In genomic region chr7:110941116-110941521, GRCm38 (mm10) we compare ENCODE assay signal across 13 mouse cellular contexts. TPM values are rescaled to one million over a fixed set of nuclear protein-coding genes. Genes with fewer than 3 reads are reported as not detected.
DNase-seq lines count a peak whose midpoint lies in the region; ATAC-seq and TF ChIP-seq lines count a peak whose summit lies in the region.
"Had no signal": no experiment of that assay in that cellular context is flagged by ENCODE, and none has a peak within 500 bp of the region (broad histone marks: within the 10 kb centered on the region; RNA-seq: fewer than 3 reads in every experiment).

No protein-coding gene starts in this region.

- H3K9ac ChIP-seq in heart, postnatal 0 days (replicated peaks; ENCODE audit: low read depth, low read length): no peak overlapping the region
- H3K9ac ChIP-seq in MEL (ENCODE audit: control insufficient read depth, low read depth, low read length, poor library complexity, severe bottlenecking): peak overlapping the region; percentile 56
- H3K9ac ChIP-seq in liver, postnatal 0 days (replicated peaks): no peak overlapping the region; the same call in 1 of the 2 replicates
- H3K9ac ChIP-seq: hindbrain, embryonic 15.5 days had no signal

- no peak for TF ChIP-seq EP300 in heart, postnatal 0 days (IDR thresholded peaks at IDR 0.05; ENCODE audit: low read depth)
- TF ChIP-seq EP300 in MEL (IDR thresholded peaks at IDR 0.05; ENCODE audit: low read depth in 1 of 2, low read length in 2 of 2): peak; percentile 71 to 80; a peak in 3 of 4 replicates
- no peak for TF ChIP-seq EP300 in liver, postnatal 0 days (IDR thresholded peaks at IDR 0.05; ENCODE audit: low read depth)

- TF ChIP-seq CTCF in heart, postnatal 0 days (IDR thresholded peaks at IDR 0.05; ENCODE audit: low read depth): no peak
- no peak for TF ChIP-seq CTCF in MEL (IDR thresholded peaks at IDR 0.05 in 2 of 3, conservative IDR thresholded peaks at IDR 0.05 in 1 of 3; ENCODE audit: control insufficient read depth in 1 of 3, insufficient read depth in 1 of 3, low read depth in 2 of 3, low read length in 3 of 3, poor library complexity in 1 of 3, severe bottlenecking in 1 of 3)
- TF ChIP-seq CTCF in liver, postnatal 0 days (IDR thresholded peaks at IDR 0.05; ENCODE audit: low read depth): no peak
- TF ChIP-seq CTCF in layer of hippocampus, adult 2 months (conservative IDR thresholded peaks at IDR 0.05): no peak

- no peaks in the 10 kb centered on the region for H3K9me3 ChIP-seq in heart, postnatal 0 days (replicated peaks; ENCODE audit: control insufficient read depth, low read length)
- H3K9me3 ChIP-seq in MEL (replicated peaks; ENCODE audit: insufficient read depth, low read length): no peaks in the 10 kb centered on the region
- H3K9me3 ChIP-seq in embryonic facial prominence, embryonic 10.5 days: no peaks in the 10 kb centered on the region
- H3K9me3 ChIP-seq in liver, postnatal 0 days (ENCODE audit: low read length): no peaks in the 10 kb centered on the region
- H3K9me3 ChIP-seq: hindbrain, embryonic 15.5 days had no signal

- 27% methylated on average over 4 of the region's 4 CpGs for WGBS in heart, postnatal 0 days
- 88% methylated on average over 4 of the region's 4 CpGs for WGBS in embryonic facial prominence, embryonic 10.5 days
- 42% methylated on average over 4 of the region's 4 CpGs for WGBS in liver, postnatal 0 days (ENCODE audit: insufficient replicate concordance)

- H3K4me2 ChIP-seq in heart, postnatal 0 days (ENCODE audit: low read depth, low read length): no peak overlapping the region
- H3K4me2 ChIP-seq in liver, postnatal 0 days (ENCODE audit: low read depth, low read length): no peak overlapping the region
- H3K4me2 ChIP-seq: hindbrain, embryonic 15.5 days had no signal

- peaks cover 13% of the 10 kb centered on the region for H3K4me1 ChIP-seq in heart, postnatal 0 days (ENCODE audit: control insufficient read depth, insufficient read depth)
- peaks cover 14 to 27% of the 10 kb centered on the region in 2 experiments for H3K4me1 ChIP-seq in MEL (ENCODE audit: control insufficient read depth in 1 of 2, insufficient read depth in 2 of 2, low read length in 2 of 2)
- peaks cover 12% of the 10 kb centered on the region for H3K4me1 ChIP-seq in embryonic facial prominence, embryonic 10.5 days
- H3K4me1 ChIP-seq in liver, postnatal 0 days (ENCODE audit: insufficient read depth): peaks cover 15% of the 10 kb centered on the region
- H3K4me1 ChIP-seq: hindbrain, embryonic 15.5 days had no signal

- peak overlapping the region; percentile 71 for H3K27ac ChIP-seq in heart, postnatal 0 days (ENCODE audit: low read depth)
- peak overlapping the region; percentile 92 for H3K27ac ChIP-seq in MEL (ENCODE audit: control insufficient read depth, low read depth, low read length)
- H3K27ac ChIP-seq in embryonic facial prominence, embryonic 10.5 days (replicated peaks): 0 out of 2 replicates have a peak overlapping the region, but pooled peaks have one; percentile 1
- H3K27ac ChIP-seq in liver, postnatal 0 days (ENCODE audit: low read depth): peak overlapping the region; percentile 69
- no peak overlapping the region; the same call in 1 of the 2 replicates for H3K27ac ChIP-seq in layer of hippocampus, adult 2 months
- H3K27ac ChIP-seq: hindbrain, embryonic 15.5 days; macrophage had no signal

- TF ChIP-seq POLR2A in MEL (IDR thresholded peaks at IDR 0.05; ENCODE audit: control insufficient read depth in 1 of 2, insufficient read depth in 1 of 2, low read depth in 1 of 2, low read length in 2 of 2, poor library complexity in 1 of 2): peak in 1 of 2 experiments; percentile 41; a peak in 1 of 4 replicates

- no peaks in the 10 kb centered on the region for H3K79me2 ChIP-seq in MEL (ENCODE audit: control insufficient read depth, insufficient read depth, low read length, poor library complexity)

- no peak for DNase-seq in heart, postnatal 0 days (ENCODE audit: low spot score)
- no peak for DNase-seq in heart, adult 18-20 months
- peak; percentile 89 for DNase-seq in MEL (ENCODE audit: low read depth, low spot score)
- no peak for DNase-seq in embryonic facial prominence, embryonic 10.5 days (ENCODE audit: low spot score)
- DNase-seq in liver, postnatal 0 days: no peak
- DNase-seq in adrenal gland, adult 8-10 months: no peak
- DNase-seq in layer of hippocampus, adult 2 months (ENCODE audit: low spot score in 2 of 2): no peak
- no peak for DNase-seq in embryo, embryonic 10.5 days (ENCODE audit: low spot score)
- DNase-seq: adrenal gland, adult 2 months; cerebellum, adult 9-10 months; layer of hippocampus, postnatal 36 days had no signal

- H3K27me3 ChIP-seq in heart, postnatal 0 days (ENCODE audit: control insufficient read depth, insufficient read depth, low read length): no peaks in the 10 kb centered on the region
- no peaks in the 10 kb centered on the region for H3K27me3 ChIP-seq in MEL (ENCODE audit: control insufficient read depth in 1 of 2, insufficient read depth in 2 of 2, low read length in 2 of 2)
- H3K27me3 ChIP-seq in embryonic facial prominence, embryonic 10.5 days (replicated peaks; ENCODE audit: low read depth, poor library complexity, severe bottlenecking): no peaks in the 10 kb centered on the region
- no peaks in the 10 kb centered on the region for H3K27me3 ChIP-seq in liver, postnatal 0 days (ENCODE audit: insufficient read depth, low read length)
- H3K27me3 ChIP-seq: hindbrain, embryonic 15.5 days had no signal

- ATAC-seq in heart, postnatal 0 days (ENCODE audit: insufficient read depth, low read depth): peak; percentile 17
- ATAC-seq in liver, postnatal 0 days: peak; percentile 56

- H3K4me3 ChIP-seq in heart, postnatal 0 days (ENCODE audit: low read depth, low read length): no peak overlapping the region
- H3K4me3 ChIP-seq in MEL (ENCODE audit: control insufficient read depth in 1 of 2, insufficient read depth in 1 of 2, low read depth in 2 of 2, low read length in 2 of 2): peak overlapping the region; percentile 25 to 37
- no peak overlapping the region for H3K4me3 ChIP-seq in embryonic facial prominence, embryonic 10.5 days
- H3K4me3 ChIP-seq in liver, postnatal 0 days (ENCODE audit: low read depth, low read length): no peak overlapping the region
- H3K4me3 ChIP-seq in layer of hippocampus, adult 2 months: no peak overlapping the region
- H3K4me3 ChIP-seq: hindbrain, embryonic 15.5 days had no signal

- no peaks in the 10 kb centered on the region for H3K36me3 ChIP-seq in heart, postnatal 0 days (replicated peaks; ENCODE audit: control insufficient read depth, insufficient read depth, low read length)
- H3K36me3 ChIP-seq in MEL (ENCODE audit: control insufficient read depth in 1 of 2, insufficient read depth in 2 of 2, low read length in 2 of 2): peaks cover 0 to 18% of the 10 kb centered on the region in 2 experiments; a peak in 2 of 4 replicates
- no peaks in the 10 kb centered on the region for H3K36me3 ChIP-seq in embryonic facial prominence, embryonic 10.5 days (replicated peaks)
- H3K36me3 ChIP-seq in liver, postnatal 0 days (replicated peaks; ENCODE audit: insufficient read depth, low read length): no peaks in the 10 kb centered on the region
- H3K36me3 ChIP-seq: hindbrain, embryonic 15.5 days had no signal

- no peak for TF ChIP-seq RAD21 in MEL (IDR thresholded peaks at IDR 0.05; ENCODE audit: low read depth, low read length)

TF ChIP-seq in MEL, 35 proteins besides CTCF, POLR2A, EP300 and RAD21 (continues in another document):
- TF ChIP-seq POLR2AphosphoS5 (IDR thresholded peaks at IDR 0.05; ENCODE audit: borderline replicate concordance, low read depth, low read length) (no peak), TAL1 (IDR thresholded peaks at IDR 0.05; ENCODE audit: low read length) (peak; percentile 57), KAT2A (conservative IDR thresholded peaks at IDR 0.05; ENCODE audit: low read depth, low read length) (no peak), CHD2 (IDR thresholded peaks at IDR 0.05; ENCODE audit: low read length) (no peak), NRF1 (IDR thresholded peaks at IDR 0.05; ENCODE audit: insufficient read depth, low read depth, low read length, poor library complexity, severe bottlenecking) (no peak), NELFE (IDR thresholded peaks at IDR 0.05; ENCODE audit: low read depth, low read length) (peak; percentile 52; the same call in 1 of the 2 replicates), MEF2A (IDR thresholded peaks at IDR 0.05; ENCODE audit: extremely low read depth, insufficient replicate concordance, low read depth, low read length, poor library complexity, severe bottlenecking) (no peak), ZKSCAN1 (IDR thresholded peaks at IDR 0.05; ENCODE audit: low read depth, low read length) (no peak), JUND (IDR thresholded peaks at IDR 0.05; ENCODE audit: low read depth, low read length) (no peak), POLR2AphosphoS2 (IDR thresholded peaks at IDR 0.05; ENCODE audit: low read length) (no peak), CHD1 (IDR thresholded peaks at IDR 0.05; ENCODE audit: low read depth, low read length) (no peak), GABPA (IDR thresholded peaks at IDR 0.05; ENCODE audit: low read depth, low read length) (no peak), MAZ (IDR thresholded peaks at IDR 0.05; ENCODE audit: low read depth, low read length) (no peak), RCOR1 (IDR thresholded peaks at IDR 0.05; ENCODE audit: low read depth, low read length) (peak; percentile 48), TBP (IDR thresholded peaks at IDR 0.05; ENCODE audit: low read depth, low read length) (0 out of 2 replicates have a peak, but pooled peaks have one; percentile 31), SMC3 (IDR thresholded peaks at IDR 0.05; ENCODE audit: low read depth, low read length) (no peak), USF2 (IDR thresholded peaks at IDR 0.05; ENCODE audit: borderline replicate concordance in 1 of 2, insufficient read depth in 1 of 2, low read depth in 1 of 2, low read length in 2 of 2) (no peak), TCF12 (IDR thresholded peaks at IDR 0.05; ENCODE audit: low read depth, low read length) (peak; percentile 68), ZC3H11A (IDR thresholded peaks at IDR 0.05; ENCODE audit: low read depth, low read length) (no peak)

RNA-seq across cellular contexts. Expression of gene Mrvi1, which starts 41.1 kb away (rescaled TPM):
- total RNA-seq in heart, postnatal 0 days (2014; rRNA removed; ENCODE audit: low replicate concordance): 6.5 and 7.6 TPM in 2 replicates
- 3.1 and 3.5 TPM in 2 replicates for polyA plus RNA-seq in heart, postnatal 0 days (2015; fragmentation: Nextera tagmentation; extraction: Ambion mirVana)
- 10 to 100 TPM; 12.3 to 15.4 TPM for total RNA-seq in heart, adult 18-20 months (2021)
- total RNA-seq in MEL (2012; rRNA removed): 0.19 and 0.20 TPM in 2 replicates
- under 1 TPM in 1 of 2 experiments, not detected in 1; 0.92 TPM for polyA plus RNA-seq in MEL (2012; ENCODE audit: insufficient read depth in 1 of 2, insufficient read length in 2 of 2, low read depth in 1 of 2, low replicate concordance in 2 of 2, missing spikeins in 1 of 2)
- polyA plus RNA-seq in embryonic facial prominence, embryonic 10.5 days (2016; fragmentation: Nextera tagmentation; extraction: Ambion mirVana): 0.87 and 1.5 TPM in 2 replicates
- polyA plus RNA-seq in liver, postnatal 0 days (2015; fragmentation: Nextera tagmentation; extraction: Ambion mirVana): 5.3 and 8.4 TPM in 2 replicates
- 10 to 100 TPM; 11.5 to 16.7 (median 13.7) TPM for total RNA-seq in adrenal gland, adult 8-10 months (2022)
- total RNA-seq in layer of hippocampus, adult 2 months (2021): 1 to 10 TPM; 1.4 to 2.7 TPM

Comparison
In these comparisons a context has a peak if more than half of its experiments do, and no peak if none do; other contexts are left out.
1. H3K4me3 ChIP-seq: peak in MEL (2 of 2); none in heart, postnatal 0 days (single experiment), embryonic facial prominence, embryonic 10.5 days (single experiment), liver, postnatal 0 days (single experiment) and layer of hippocampus, adult 2 months (single experiment).